Mouse (Mus musculus): ENCODE results near the gene Cfap77.
A peak's percentile ranks its signal among the peaks of the same experiment; 100 is the strongest.

Cfap77 gene

DNA sequence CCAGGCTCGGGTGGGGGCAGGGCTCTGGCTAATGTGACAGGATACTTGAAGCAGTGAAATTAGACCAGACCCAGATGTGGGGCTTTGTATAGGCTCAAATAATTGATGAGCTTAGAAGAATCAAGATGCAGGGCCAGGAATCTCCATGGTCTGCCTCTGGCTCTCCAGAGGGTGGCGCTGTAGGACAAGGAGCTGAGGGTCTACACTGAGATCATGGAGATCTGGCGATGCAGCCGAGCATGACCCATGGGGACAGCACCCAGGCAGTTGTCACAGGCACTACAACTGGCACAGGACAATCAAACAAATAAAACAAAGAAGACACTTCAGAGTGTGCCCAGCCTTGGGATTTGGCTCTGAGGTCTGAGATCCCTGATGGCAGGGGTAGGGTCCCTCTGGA is 131.0 kb downstream of the Cfap77 start:
- peak; percentile 80 for DNase-seq

DNA sequence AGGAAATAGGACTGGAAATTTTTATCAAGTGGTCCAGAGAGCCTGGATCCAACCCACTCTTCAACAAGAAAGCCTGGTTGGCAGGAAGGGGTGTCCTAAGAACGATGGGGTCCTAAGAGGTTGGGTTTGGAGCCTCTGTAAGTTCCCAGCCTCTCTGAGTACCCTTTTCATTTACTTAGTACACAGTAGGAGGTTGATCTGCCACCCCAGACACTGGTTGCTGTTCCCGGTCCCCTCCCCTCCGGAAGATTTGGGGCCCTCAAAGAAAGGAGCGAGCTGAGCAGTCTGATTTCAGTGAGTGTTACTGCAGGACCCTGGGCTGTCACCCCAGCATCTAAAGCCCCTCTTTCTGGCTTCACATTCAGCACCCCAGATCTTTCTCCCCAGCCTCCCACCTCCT is 135.9 kb downstream of the Cfap77 start:
- no peak for DNase-seq

DNA sequence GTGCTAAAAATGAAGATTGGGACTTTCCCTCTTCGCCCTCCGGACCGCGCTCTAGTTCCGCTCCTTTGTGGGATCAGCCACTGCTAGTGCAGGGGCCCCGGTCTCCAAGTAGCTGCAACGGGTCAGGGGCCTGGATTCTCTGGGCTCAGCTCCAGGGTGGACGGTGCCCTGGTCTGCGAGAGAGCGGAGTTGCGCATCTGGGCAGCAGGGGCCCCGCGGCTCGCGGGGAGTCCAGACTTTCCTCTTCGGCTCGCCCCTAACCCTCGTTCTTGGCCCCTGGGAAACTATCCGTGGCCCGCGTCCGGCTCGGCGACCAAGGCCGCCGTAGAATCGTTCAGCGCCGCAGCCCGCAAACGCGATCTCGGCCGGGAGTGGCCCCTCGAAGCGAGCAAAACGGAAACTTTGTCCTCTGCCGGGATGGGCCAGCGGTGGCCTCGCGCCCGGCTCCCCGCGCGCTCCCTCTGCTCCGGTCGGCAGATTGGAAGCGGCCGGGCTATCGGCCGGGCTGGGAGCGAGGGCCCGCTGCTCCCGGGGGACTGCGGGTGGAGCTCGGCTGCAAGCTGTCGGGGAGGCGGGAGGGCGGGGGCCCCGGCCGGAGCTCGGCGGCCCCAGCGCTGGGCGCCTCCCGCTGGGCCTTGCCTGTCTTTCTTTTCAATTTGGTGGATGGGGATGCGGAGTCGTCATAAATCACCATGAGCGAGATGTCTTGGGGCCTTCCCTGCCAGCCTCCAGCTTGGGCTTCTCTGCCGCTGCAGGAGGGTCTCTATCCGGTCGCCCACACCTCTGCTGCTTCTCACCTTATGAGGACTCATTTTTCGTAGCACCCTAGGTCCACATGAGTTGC is 137.1 kb downstream of the Cfap77 start:
- peak; percentile 42 for DNase-seq

DNA sequence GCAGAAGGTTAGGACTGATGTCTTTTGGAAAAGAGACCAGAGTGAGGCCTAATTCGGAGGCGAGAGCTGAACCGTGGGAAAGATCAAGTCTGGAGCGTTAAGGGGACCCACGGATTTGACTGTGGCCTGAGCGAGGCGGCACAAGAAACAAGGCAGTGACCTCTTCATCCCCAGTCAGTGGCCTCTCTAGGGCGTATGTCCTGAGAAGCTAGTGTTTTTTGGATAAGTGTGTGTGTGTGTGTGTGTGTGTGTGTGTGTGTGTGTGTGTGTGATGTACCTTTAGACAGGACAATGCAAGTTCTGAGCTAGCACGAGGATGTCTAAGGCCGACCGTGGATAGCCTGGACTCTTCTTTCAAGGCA is 137.7 kb downstream of the Cfap77 start:
- DNase-seq: no peak

- peak; percentile 38 for DNase-seq
Observed at GRCm38 (mm10) chr2:28916513-28916865, 138.4 kb downstream of the Cfap77 start, which contains the start of gene Barhl1. Gene Barhl1 (minus strand): TSS chr2:28916668.

DNA sequence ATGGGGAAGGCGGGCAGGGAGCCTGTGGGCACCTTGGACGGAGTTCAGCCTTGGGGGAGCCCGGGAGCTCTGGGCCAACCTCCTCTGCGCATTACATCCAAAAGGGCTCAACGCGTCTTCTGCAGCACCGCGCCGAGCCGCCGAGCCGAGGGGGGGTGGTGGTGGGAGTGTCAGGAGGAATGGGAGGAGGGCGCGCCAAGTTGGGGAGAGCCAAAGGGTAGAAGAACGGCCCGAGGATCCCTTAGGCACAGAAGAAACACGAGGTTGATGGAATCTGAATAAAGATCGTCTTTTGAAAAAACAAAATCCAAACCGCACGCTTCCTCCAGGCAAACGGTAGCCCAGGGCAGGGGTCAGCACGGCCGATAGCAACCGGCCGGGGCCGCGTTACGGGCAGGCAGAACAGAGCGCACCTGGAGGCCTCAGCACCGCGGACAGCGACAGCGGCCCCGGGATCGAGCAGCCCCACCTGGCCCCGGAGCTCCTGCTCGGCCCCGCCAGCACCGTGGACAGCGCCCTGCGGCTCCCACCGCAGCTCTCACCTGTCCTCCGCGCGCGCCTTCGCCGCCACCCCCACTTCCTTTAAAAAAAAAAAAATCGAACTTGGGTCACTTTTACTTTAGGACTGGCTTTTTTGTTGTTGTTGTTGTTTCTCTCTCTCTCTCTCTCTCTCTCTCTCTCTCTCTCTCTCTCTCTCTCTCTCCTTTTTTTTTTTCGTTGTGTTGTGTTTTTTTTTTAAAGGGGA is 138.9 kb downstream of the Cfap77 start:
- no peak for DNase-seq

DNA sequence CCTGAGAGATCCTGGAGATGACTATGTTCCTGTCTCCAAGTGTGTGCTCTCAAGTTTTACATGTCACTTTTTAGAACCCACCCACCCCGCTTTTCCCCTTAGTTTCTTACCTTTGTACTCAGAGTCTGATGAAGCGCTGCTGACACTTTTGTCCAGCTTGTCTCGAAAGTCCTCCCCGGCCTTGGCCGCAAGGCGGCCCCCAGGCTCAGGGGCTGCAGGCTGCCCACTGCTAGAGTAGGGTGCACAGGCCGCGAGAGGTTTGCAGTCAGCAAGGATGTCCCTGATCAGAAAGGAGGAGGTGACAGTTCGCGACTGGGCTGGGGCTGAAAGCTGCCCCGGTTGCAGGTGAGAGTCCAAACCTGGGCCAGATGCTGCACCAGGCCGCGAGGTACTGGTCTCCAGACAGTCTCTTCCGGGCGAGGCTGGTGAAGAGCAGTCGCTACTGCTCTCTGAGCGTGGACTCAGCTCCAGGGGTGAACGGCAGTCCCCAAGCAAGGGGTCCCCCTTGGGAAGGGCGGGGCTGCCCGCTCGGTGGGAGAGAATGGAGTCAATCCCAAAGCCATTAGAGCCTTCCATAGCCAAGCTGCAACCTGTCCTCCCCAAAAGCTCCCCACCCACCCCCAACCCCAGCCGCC is 139.6 kb downstream of the Cfap77 start:
- no peak for DNase-seq

DNA sequence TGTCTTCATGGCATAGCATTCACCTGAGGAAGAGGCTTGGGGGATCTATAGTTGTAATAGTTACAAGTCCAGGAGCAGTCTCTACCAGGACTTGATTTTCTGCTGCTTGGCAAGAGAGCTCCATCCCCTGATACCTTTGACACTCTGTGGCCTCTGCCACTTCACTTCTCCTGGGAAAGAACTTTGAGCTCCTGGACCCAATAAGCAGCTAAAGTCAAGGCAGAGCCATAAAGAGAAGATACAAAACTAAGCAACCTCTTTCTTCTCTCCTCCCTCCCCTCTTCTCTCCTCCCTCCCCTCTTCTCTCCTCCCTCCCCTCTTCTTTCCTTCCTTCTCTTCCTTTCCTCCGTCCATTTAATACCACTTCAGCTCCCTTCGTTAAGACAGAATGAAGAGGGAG is 140.7 kb downstream of the Cfap77 start:
- DNase-seq: no peak

GRCm38 (mm10) chr2:28912961-28913360 is 141.9 kb downstream of the Cfap77 start:
- no peak for DNase-seq

GRCm38 (mm10) chr2:28912039-28912700 is 142.7 kb downstream of the Cfap77 start:
- DNase-seq: peak; percentile 42

DNA sequence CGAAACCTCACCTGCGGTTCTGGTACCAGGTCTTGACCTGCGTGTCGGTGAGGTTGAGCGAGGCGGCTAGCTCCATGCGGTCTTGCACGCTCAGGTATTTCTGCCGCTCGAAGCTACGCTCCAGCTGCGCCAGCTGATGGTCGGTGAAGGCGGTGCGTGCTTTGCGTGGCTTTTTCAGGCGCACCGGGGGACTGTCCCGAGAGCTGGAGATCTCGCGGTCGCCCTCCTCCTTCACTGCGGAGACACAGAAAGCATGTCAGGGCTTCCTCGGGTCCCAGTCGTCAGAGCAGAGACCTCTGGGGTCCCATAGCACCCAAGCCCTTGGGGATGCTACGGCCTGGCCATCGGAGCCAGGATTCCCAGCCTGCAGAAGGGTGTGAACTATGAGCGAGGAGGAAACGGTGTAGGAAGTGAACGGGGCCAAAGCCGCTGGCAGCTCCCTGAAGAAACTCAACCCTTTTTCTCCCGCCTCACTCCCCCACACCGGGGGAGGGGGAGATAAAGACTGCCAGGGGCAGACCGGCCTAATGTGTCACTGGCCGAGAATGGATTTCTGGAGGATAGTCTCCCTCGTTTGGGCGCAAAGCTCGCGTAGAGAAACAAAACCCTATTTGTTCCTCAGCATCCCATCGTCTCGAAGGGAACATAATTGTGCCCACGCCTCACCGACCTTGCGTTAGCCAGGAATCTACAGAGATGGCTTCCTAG is 143.4 kb downstream of the Cfap77 start:
- DNase-seq: peak; percentile 43

DNA sequence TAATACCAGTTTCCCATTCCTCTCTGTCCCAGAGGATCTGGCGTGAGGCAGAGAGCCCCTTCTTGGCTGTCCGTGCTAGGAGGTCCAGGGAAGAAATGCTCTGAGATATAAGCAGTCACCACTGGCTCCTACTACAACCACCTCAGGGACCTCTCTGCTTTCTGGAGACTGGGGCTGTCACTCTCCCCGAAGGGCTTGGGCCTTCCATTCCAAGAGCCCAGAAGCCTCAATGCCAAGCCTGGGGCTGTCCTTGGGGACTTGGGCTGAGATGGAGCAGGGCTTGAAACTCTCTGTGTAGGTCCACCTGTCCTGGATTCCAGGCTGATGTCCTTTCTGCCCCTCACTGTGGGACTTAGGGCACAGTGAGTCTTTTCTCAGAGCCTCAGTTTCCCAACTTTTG is 144.0 kb downstream of the Cfap77 start:
- DNase-seq: no peak

- DNase-seq: no peak
Observed at GRCm38 (mm10) chr2:28909818-28910710, 144.8 kb downstream of the Cfap77 start.

DNA sequence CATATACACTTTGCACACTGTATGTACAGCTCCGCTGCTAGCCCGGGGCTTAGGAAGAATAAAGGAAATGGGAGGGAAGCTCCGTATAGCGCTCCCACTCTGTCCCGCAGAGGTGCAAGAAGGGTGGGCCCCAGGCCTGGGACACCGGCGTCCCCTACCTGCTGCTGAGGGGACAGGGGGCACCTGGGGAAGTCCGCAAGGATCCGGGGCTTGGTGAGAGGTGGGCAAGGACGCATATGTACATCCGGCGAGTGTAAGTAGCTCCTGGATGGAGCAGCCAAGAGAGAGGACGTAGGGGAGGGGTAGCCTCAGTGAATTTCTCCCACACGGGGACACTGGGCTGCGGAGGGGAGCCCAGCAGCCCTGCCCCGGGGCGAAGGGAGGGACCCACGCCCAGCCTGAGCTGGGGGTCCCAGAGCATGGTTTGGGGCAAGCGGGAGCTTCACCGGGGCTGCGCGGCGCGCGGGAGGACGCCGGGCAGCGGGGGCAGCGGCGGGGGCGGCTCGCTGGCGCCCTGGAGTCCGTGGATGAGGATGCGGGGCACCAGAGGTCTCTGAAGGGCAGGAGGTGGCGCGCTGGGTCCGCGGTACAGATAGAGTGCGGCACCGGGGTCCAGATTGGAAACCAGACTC is 145.6 kb downstream of the Cfap77 start:
- no peak for DNase-seq

- peak; percentile 85 for DNase-seq
Observed at GRCm38 (mm10) chr2:28908389-28909153, 146.3 kb downstream of the Cfap77 start.

DNA sequence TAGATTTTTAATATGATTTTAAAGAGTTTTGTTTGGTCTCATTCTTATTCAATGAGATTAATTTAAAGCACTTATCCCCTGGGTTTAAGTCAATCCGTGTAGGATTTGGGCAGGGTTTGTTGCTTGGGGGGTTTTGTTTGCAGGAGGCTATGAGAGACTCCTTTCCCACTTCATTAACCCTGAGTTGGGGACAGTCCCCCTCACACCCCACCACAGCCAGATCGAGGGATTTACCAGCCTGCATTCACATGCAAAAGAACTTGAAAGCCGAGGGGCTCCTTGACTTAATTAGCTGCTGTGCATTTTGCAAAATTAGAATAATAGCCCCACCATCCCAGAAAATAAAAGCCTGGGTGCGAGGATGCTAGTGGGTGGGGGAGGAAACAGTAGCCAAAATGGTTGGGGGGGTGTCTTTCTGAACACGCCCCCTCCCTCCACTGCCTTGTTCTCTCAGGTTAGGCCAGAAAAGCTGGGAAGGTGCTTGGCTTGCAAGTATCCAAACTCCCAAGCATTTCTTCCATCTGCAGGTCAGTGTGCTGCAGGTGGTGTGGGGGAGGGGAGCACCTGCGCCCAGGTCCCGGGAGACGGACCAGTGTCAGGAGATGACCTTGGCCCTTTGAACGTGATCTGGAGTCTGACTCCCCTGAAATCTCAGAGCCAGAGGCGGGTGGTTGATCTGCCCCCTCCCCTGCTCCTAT is 147.0 kb downstream of the Cfap77 start:
- DNase-seq: no peak

DNA sequence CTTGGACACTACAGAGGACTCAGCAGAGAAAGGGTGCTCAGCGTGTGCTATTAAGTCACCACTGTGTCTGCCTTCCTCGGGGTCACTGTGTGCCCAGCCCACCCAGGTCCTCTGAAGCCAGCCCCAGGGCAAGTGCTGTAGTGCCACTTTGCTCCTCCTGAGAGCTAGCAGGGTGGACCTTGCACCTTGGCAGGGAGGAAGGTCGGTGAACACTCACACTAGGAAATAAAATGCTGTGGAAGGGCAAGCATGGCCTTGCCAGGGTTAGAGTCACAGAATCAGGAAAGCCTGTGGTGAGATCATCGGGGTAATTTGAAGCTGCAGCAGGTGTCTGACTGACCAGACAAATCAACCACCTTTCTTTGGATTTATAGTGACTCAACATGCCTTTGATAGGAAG is 149.3 kb downstream of the Cfap77 start:
- no peak for DNase-seq

- DNase-seq: no peak
Observed at GRCm38 (mm10) chr2:28904786-28905185, 150.1 kb downstream of the Cfap77 start.

- no peak for DNase-seq
Observed at GRCm38 (mm10) chr2:28903871-28904270, 151.0 kb downstream of the Cfap77 start.

- no peak for DNase-seq
Observed at GRCm38 (mm10) chr2:28902291-28902690, 152.6 kb downstream of the Cfap77 start.
